37 mouse cellular contexts compared by ENCODE assay signal in genomic region chr2:101627227-101627626, GRCm38 (mm10). TPM values are rescaled to one million over a fixed set of nuclear protein-coding genes. Genes with fewer than 3 reads are reported as not detected.
A peak's percentile ranks its signal among the peaks of the same experiment; 100 is the strongest.
DNase-seq lines count a peak whose midpoint lies in the region; ATAC-seq and TF ChIP-seq lines count a peak whose summit lies in the region.
"Had no signal": no experiment of that assay in that cellular context is flagged by ENCODE, and none has a peak within 500 bp of the region (broad histone marks: within the 10 kb centered on the region; RNA-seq: fewer than 3 reads in every experiment).

No protein-coding gene starts in this region.

- ATAC-seq in embryonic facial prominence, embryonic 14.5 days (ENCODE audit: low read depth) = no peak
- ATAC-seq in megakaryocyte, adult 5-6 weeks (ENCODE audit: poor library complexity, severe bottlenecking) = no peak
- no peak for ATAC-seq in neural tube, embryonic 15.5 days (ENCODE audit: low FRiP score)
- ATAC-seq: activated CD4-positive, CD25-positive, alpha-beta regulatory T cell, adult 4 months; forebrain, postnatal 0 days; midbrain, embryonic 15.5 days had no signal

- no peak for DNase-seq in embryonic facial prominence, embryonic 14.5 days (ENCODE audit: low spot score)
- no peak for DNase-seq in embryonic facial prominence, embryonic 10.5 days (ENCODE audit: low spot score)
- no peak for DNase-seq in thymus, adult 2 months
- DNase-seq in thymus, postnatal 14 days = no peak
- DNase-seq: adrenal gland, adult 2 months; adrenal gland, postnatal 36 days; cerebellum, adult 18-20 months; cerebellum, postnatal 10 days; forebrain, postnatal 0 days; heart, adult 2 months; heart, postnatal 10 days; kidney, adult 18-20 months; kidney, postnatal 25 days; spleen, adult 18-20 months had no signal

- no peaks in the 10 kb centered on the region for H3K27me3 ChIP-seq in embryonic facial prominence, embryonic 14.5 days (replicated peaks; ENCODE audit: control insufficient read depth, insufficient read depth, low read length)
- no peaks in the 10 kb centered on the region for H3K27me3 ChIP-seq in embryonic facial prominence, embryonic 10.5 days (replicated peaks; ENCODE audit: low read depth, poor library complexity, severe bottlenecking)
- H3K27me3 ChIP-seq in megakaryocyte, embryonic 14.5 days (replicated peaks) = no peaks in the 10 kb centered on the region
- no peaks in the 10 kb centered on the region for H3K27me3 ChIP-seq in thymus, adult 2 months (ENCODE audit: control insufficient read depth, insufficient read depth, low read length)
- H3K27me3 ChIP-seq in neural tube, embryonic 15.5 days (replicated peaks) = no peaks in the 10 kb centered on the region
- H3K27me3 ChIP-seq: embryonic facial prominence, embryonic 15.5 days; heart, embryonic 12.5 days; kidney, embryonic 15.5 days; limb, embryonic 13.5 days; midbrain, embryonic 15.5 days had no signal

- no peak for TF ChIP-seq POLR2A in thymus, adult 2 months (IDR thresholded peaks at IDR 0.05; ENCODE audit: control insufficient read depth, extremely low read depth, insufficient read depth, low read length, poor library complexity)

- H3K4me3 ChIP-seq in embryonic facial prominence, embryonic 14.5 days (ENCODE audit: low read depth, low read length) = no peak overlapping the region
- no peak overlapping the region for H3K4me3 ChIP-seq in embryonic facial prominence, embryonic 10.5 days
- H3K4me3 ChIP-seq in megakaryocyte, embryonic 14.5 days (replicated peaks) = peak overlapping the region; percentile 16
- no peak overlapping the region for H3K4me3 ChIP-seq in thymus, adult 2 months (ENCODE audit: control insufficient read depth, insufficient read depth, low read length)
- H3K4me3 ChIP-seq in neural tube, embryonic 15.5 days (replicated peaks) = no peak overlapping the region
- H3K4me3 ChIP-seq: embryonic facial prominence, embryonic 15.5 days; heart, embryonic 12.5 days had no signal

- H3K4me2 ChIP-seq in embryonic facial prominence, embryonic 14.5 days (ENCODE audit: low read depth, low read length) = no peak overlapping the region
- H3K4me2 ChIP-seq in neural tube, embryonic 15.5 days = peak overlapping the region; percentile 72; the same call in 1 of the 2 replicates
- H3K4me2 ChIP-seq: heart, embryonic 12.5 days had no signal

- H3K27ac ChIP-seq in embryonic facial prominence, embryonic 14.5 days (replicated peaks; ENCODE audit: low read depth, low read length) = no peak overlapping the region
- no peak overlapping the region for H3K27ac ChIP-seq in embryonic facial prominence, embryonic 10.5 days (replicated peaks)
- H3K27ac ChIP-seq in thymus, adult 2 months (ENCODE audit: control insufficient read depth, insufficient read depth, low read length) = peak overlapping the region; percentile 8; the same call in 1 of the 2 replicates
- H3K27ac ChIP-seq in neural tube, embryonic 15.5 days (replicated peaks) = no peak overlapping the region
- H3K27ac ChIP-seq: embryonic facial prominence, embryonic 15.5 days; forebrain, embryonic 12.5 days; heart, adult 2 months; kidney, embryonic 15.5 days; limb, embryonic 13.5 days; lung, embryonic 15.5 days; midbrain, embryonic 15.5 days had no signal

- no peak for TF ChIP-seq CTCF in thymus, adult 2 months (IDR thresholded peaks at IDR 0.05; ENCODE audit: borderline replicate concordance, control insufficient read depth, extremely low read depth, insufficient read depth, low read length, poor library complexity)

- H3K4me1 ChIP-seq in embryonic facial prominence, embryonic 14.5 days (ENCODE audit: control insufficient read depth, insufficient read depth, low read length) = 0 out of 2 replicates have a peak, but pooled peaks cover 10% of the 10 kb centered on the region
- peaks cover 13% of the 10 kb centered on the region; the same call in 1 of the 2 replicates for H3K4me1 ChIP-seq in embryonic facial prominence, embryonic 10.5 days
- peaks cover 48% of the 10 kb centered on the region for H3K4me1 ChIP-seq in megakaryocyte, embryonic 14.5 days
- peaks cover 17% of the 10 kb centered on the region for H3K4me1 ChIP-seq in thymus, adult 2 months (replicated peaks; ENCODE audit: control insufficient read depth, insufficient read depth, low read length)
- peaks cover 12% of the 10 kb centered on the region; the same call in 1 of the 2 replicates for H3K4me1 ChIP-seq in neural tube, embryonic 15.5 days

- no peaks in the 10 kb centered on the region for H3K9me3 ChIP-seq in embryonic facial prominence, embryonic 14.5 days (ENCODE audit: control insufficient read depth, low read length)
- H3K9me3 ChIP-seq in embryonic facial prominence, embryonic 10.5 days = no peaks in the 10 kb centered on the region
- H3K9me3 ChIP-seq in megakaryocyte, embryonic 14.5 days = no peaks in the 10 kb centered on the region
- H3K9me3 ChIP-seq in neural tube, embryonic 15.5 days (replicated peaks) = no peaks in the 10 kb centered on the region
- H3K9me3 ChIP-seq: embryonic facial prominence, embryonic 15.5 days; forebrain, embryonic 12.5 days; heart, embryonic 12.5 days; kidney, embryonic 15.5 days; limb, embryonic 13.5 days; lung, embryonic 15.5 days; midbrain, embryonic 15.5 days had no signal

- H3K9ac ChIP-seq in embryonic facial prominence, embryonic 14.5 days (ENCODE audit: low read depth, low read length) = 0 out of 2 replicates have a peak overlapping the region, but pooled peaks have one; percentile 74
- H3K9ac ChIP-seq in neural tube, embryonic 15.5 days (replicated peaks) = no peak overlapping the region
- H3K9ac ChIP-seq: embryonic facial prominence, embryonic 15.5 days; forebrain, embryonic 12.5 days; forebrain, postnatal 0 days; heart, embryonic 12.5 days; kidney, embryonic 15.5 days; limb, embryonic 13.5 days; lung, embryonic 15.5 days; midbrain, embryonic 15.5 days had no signal

- H3K36me3 ChIP-seq in embryonic facial prominence, embryonic 14.5 days (ENCODE audit: control insufficient read depth, insufficient read depth, low read length) = no peaks in the 10 kb centered on the region
- H3K36me3 ChIP-seq in embryonic facial prominence, embryonic 10.5 days (replicated peaks) = no peaks in the 10 kb centered on the region
- H3K36me3 ChIP-seq in megakaryocyte, embryonic 14.5 days (replicated peaks; ENCODE audit: low read length) = no peaks in the 10 kb centered on the region
- H3K36me3 ChIP-seq in thymus, adult 2 months (ENCODE audit: control insufficient read depth, insufficient read depth, low read length) = peaks cover 41% of the 10 kb centered on the region
- no peaks in the 10 kb centered on the region for H3K36me3 ChIP-seq in neural tube, embryonic 15.5 days
- H3K36me3 ChIP-seq: embryonic facial prominence, embryonic 15.5 days; forebrain, embryonic 12.5 days; heart, embryonic 12.5 days; kidney, embryonic 15.5 days; limb, embryonic 13.5 days; lung, embryonic 15.5 days; midbrain, embryonic 15.5 days had no signal

RNA-seq across cellular contexts. Expression of gene Rag2, which starts 2.7 kb away (rescaled TPM):
- polyA plus RNA-seq in embryonic facial prominence, embryonic 14.5 days (2014; fragmentation: Nextera tagmentation; extraction: Ambion mirVana) = 0.07 and 0.11 TPM in 2 replicates
- polyA plus RNA-seq in embryonic facial prominence, embryonic 10.5 days (2016; fragmentation: Nextera tagmentation; extraction: Ambion mirVana) = not detected in 2 replicates
- 0.02 and 0.92 TPM in 2 replicates for polyA plus RNA-seq in megakaryocyte, embryonic 14.5 days (2012; ENCODE audit: insufficient read depth, low replicate concordance)
- total RNA-seq in megakaryocyte, adult 5-6 weeks (2015) = 0.48 TPM in 1 of 2 replicates, not detected in the other
- not detected in 2 replicates for total RNA-seq in megakaryocyte, adult 5-6 weeks (2017)
- polyA plus RNA-seq in thymus, adult 2 months (2012; rRNA removed) = 41.8 and 55.7 TPM in 2 replicates
- 13.1 TPM in 1 of 2 replicates, not detected in the other for polyA plus RNA-seq in neural tube, embryonic 15.5 days (2015; fragmentation: Nextera tagmentation; extraction: Ambion mirVana)
- total RNA-seq: adrenal gland, adult 2 months; adrenal gland, postnatal 36 days; CH12.LX; ES-E14; forebrain, postnatal 0 days; gastrocnemius, adult 8-10 months; gastrocnemius, postnatal 4 days; heart, adult 2 months; layer of hippocampus, adult 18-20 months; layer of hippocampus, postnatal 25 days; left cerebral cortex, adult 8-10 months; left cerebral cortex, postnatal 36 days; neutrophil, adult 5-6 weeks had no signal
- polyA plus RNA-seq: activated CD4-positive, CD25-positive, alpha-beta regulatory T cell, adult 4 months; adrenal gland, adult 2 months; C2C12; forebrain, embryonic 12.5 days; forebrain, postnatal 0 days; heart, adult 2 months; heart, embryonic 12.5 days; limb, embryonic 13.5 days; midbrain, embryonic 15.5 days had no signal

RNA-seq across cellular contexts. Expression of gene Rag1, which starts 22.1 kb away (rescaled TPM):
- polyA plus RNA-seq in embryonic facial prominence, embryonic 14.5 days (2014; fragmentation: Nextera tagmentation; extraction: Ambion mirVana) = 0.31 and 0.33 TPM in 2 replicates
- polyA plus RNA-seq in embryonic facial prominence, embryonic 10.5 days (2016; fragmentation: Nextera tagmentation; extraction: Ambion mirVana) = 0.10 and 0.11 TPM in 2 replicates
- not detected in 2 replicates for polyA plus RNA-seq in megakaryocyte, embryonic 14.5 days (2012; ENCODE audit: insufficient read depth, low replicate concordance)
- 0.05 TPM in 1 of 2 replicates, not detected in the other for total RNA-seq in megakaryocyte, adult 5-6 weeks (2015)
- total RNA-seq in megakaryocyte, adult 5-6 weeks (2017) = 0.04 and 0.77 TPM in 2 replicates
- 330 and 350 TPM in 2 replicates for polyA plus RNA-seq in thymus, adult 2 months (2012; rRNA removed)
- polyA plus RNA-seq in neural tube, embryonic 15.5 days (2015; fragmentation: Nextera tagmentation; extraction: Ambion mirVana) = 0.04 and 11.6 TPM in 2 replicates
- total RNA-seq: adrenal gland, postnatal 36 days; CH12.LX; ES-E14; gastrocnemius, adult 8-10 months had no signal
- polyA plus RNA-seq: activated CD4-positive, CD25-positive, alpha-beta regulatory T cell, adult 4 months; adrenal gland, adult 2 months; C2C12; heart, embryonic 12.5 days; intestine, embryonic 14.5 days; urinary bladder, adult 2 months had no signal

RNA-seq across cellular contexts. Expression of gene B230118H07Rik, which starts 22.1 kb away (rescaled TPM):
- polyA plus RNA-seq in embryonic facial prominence, embryonic 14.5 days (2014; fragmentation: Nextera tagmentation; extraction: Ambion mirVana) = 55.8 and 65.6 TPM in 2 replicates
- polyA plus RNA-seq in embryonic facial prominence, embryonic 10.5 days (2016; fragmentation: Nextera tagmentation; extraction: Ambion mirVana) = 47.2 and 52.1 TPM in 2 replicates
- 3.8 TPM in 1 of 2 replicates, not detected in the other for polyA plus RNA-seq in megakaryocyte, embryonic 14.5 days (2012; ENCODE audit: insufficient read depth, low replicate concordance)
- 21.2 and 22.0 TPM in 2 replicates for total RNA-seq in megakaryocyte, adult 5-6 weeks (2015)
- 17.8 and 19.7 TPM in 2 replicates for total RNA-seq in megakaryocyte, adult 5-6 weeks (2017)
- polyA plus RNA-seq in thymus, adult 2 months (2012; rRNA removed) = 2.8 and 3.4 TPM in 2 replicates
- 50.1 and 53.8 TPM in 2 replicates for polyA plus RNA-seq in neural tube, embryonic 15.5 days (2015; fragmentation: Nextera tagmentation; extraction: Ambion mirVana)

RNA-seq across cellular contexts. Expression of gene Traf6, which starts 51.0 kb away (rescaled TPM):
- polyA plus RNA-seq in embryonic facial prominence, embryonic 14.5 days (2014; fragmentation: Nextera tagmentation; extraction: Ambion mirVana) = 12.8 and 13.3 TPM in 2 replicates
- 16.1 and 16.5 TPM in 2 replicates for polyA plus RNA-seq in embryonic facial prominence, embryonic 10.5 days (2016; fragmentation: Nextera tagmentation; extraction: Ambion mirVana)
- polyA plus RNA-seq in megakaryocyte, embryonic 14.5 days (2012; ENCODE audit: insufficient read depth, low replicate concordance) = 0.35 and 0.78 TPM in 2 replicates
- 27.7 and 30.2 TPM in 2 replicates for total RNA-seq in megakaryocyte, adult 5-6 weeks (2015)
- total RNA-seq in megakaryocyte, adult 5-6 weeks (2017) = 14.6 and 19.4 TPM in 2 replicates
- 31.9 and 34.5 TPM in 2 replicates for polyA plus RNA-seq in thymus, adult 2 months (2012; rRNA removed)
- polyA plus RNA-seq in neural tube, embryonic 15.5 days (2015; fragmentation: Nextera tagmentation; extraction: Ambion mirVana) = 4.0 and 5.5 TPM in 2 replicates

Comparison
In these comparisons a context has a peak if more than half of its experiments do, and no peak if none do; other contexts are left out.
1. RNA of gene Rag1, which starts 22.1 kb away (polyA plus RNA-seq): 330 to 350 TPM in thymus, adult 2 months; 0.31 to 0.33 TPM in embryonic facial prominence, embryonic 14.5 days, 0.10 to 0.11 TPM in embryonic facial prominence, embryonic 10.5 days, 0.04 to 11.6 TPM in neural tube, embryonic 15.5 days and not detected in megakaryocyte, embryonic 14.5 days; every median in the first group is over 10 times any median in the second.
2. RNA of gene B230118H07Rik, which starts 22.1 kb away (polyA plus RNA-seq): 55.8 to 65.6 TPM in embryonic facial prominence, embryonic 14.5 days, 50.1 to 53.8 TPM in neural tube, embryonic 15.5 days and 47.2 to 52.1 TPM in embryonic facial prominence, embryonic 10.5 days; 3.8 TPM in megakaryocyte, embryonic 14.5 days and 2.8 to 3.4 TPM in thymus, adult 2 months; every median in the first group is over 10 times any median in the second.